Mouse (Mus musculus) heart, postnatal 0 days (tissue): ENCODE data around the gene Ssbp2.

Source experiments
- CTCF ChIP-seq: IDR thresholded peaks from 2 replicates; pipeline ENCODE4 v1.5.1; 2016; ENCODE audit warnings: antibody characterized with exemption, control low read depth, low read depth
- EP300 ChIP-seq: IDR thresholded peaks from 2 replicates; pipeline ENCODE4 v1.6.1; 2016; ENCODE audit warnings: antibody characterized with exemption, low read depth

DNA sequence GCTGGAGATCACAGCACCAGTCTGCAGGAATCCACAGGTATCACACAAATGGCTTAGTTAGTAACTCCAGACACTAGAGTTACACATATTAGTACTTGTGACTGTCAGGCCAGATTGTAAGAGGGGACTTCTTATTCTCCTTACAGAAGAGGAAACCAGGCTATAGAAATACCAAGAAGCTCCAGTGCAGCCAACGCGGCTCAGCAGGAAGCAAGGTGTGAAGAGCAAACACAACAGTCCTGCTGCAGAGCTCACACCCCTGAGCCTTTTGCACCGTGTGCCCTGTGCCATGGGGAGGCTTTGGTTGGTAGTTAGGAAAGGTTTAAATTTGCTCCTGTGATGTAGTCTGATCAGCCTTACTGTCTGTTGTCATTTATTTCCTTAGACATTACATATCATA is 37.0 kb downstream of the Ssbp2 start:
- TF ChIP-seq CTCF (no peak), EP300 (no peak)
